Mouse (Mus musculus): ENCODE measurements around the gene Rln3. TPM values are rescaled to one million over a fixed set of nuclear protein-coding genes. Genes with fewer than 3 reads are reported as not detected.
A peak's percentile ranks its signal among the peaks of the same experiment; 100 is the strongest.

The Rln3 gene
- total and polyA plus RNA-seq, 3 experiments = not detected

- H3K27me3 ChIP-seq (ENCODE audit: insufficient read depth, low read length) = peaks cover 34% of the 10 kb centered on the region
- no peak for TF ChIP-seq GATA2 (IDR thresholded peaks at IDR 0.05; ENCODE audit: borderline replicate concordance, low read depth, low read length)
- no peak for TF ChIP-seq POLR2AphosphoS5 (IDR thresholded peaks at IDR 0.05; ENCODE audit: insufficient replicate concordance, low read depth, low read length)
- no peak for TF ChIP-seq TAL1 (conservative IDR thresholded peaks at IDR 0.05; ENCODE audit: low read depth, low read length)
- TF ChIP-seq CTCF (IDR thresholded peaks at IDR 0.05; ENCODE audit: low read depth, low read length) = no peak
- no peak for TF ChIP-seq GATA1 (IDR thresholded peaks at IDR 0.05; ENCODE audit: borderline replicate concordance, low read length)
- no peaks in the 10 kb centered on the region; the same call in 1 of the 2 replicates for H3K4me1 ChIP-seq (ENCODE audit: insufficient read depth, low read depth, low read length)
- H3K9me3 ChIP-seq (replicated peaks) = 0 out of 2 replicates have a peak, but pooled peaks cover 2% of the 10 kb centered on the region
- no peak overlapping the region for H3K4me3 ChIP-seq (ENCODE audit: low read depth, low read length)
- no peaks in the 10 kb centered on the region for H3K36me3 ChIP-seq (replicated peaks)
- DNase-seq (ENCODE audit: low spot score) = no peak
- no peak for ATAC-seq (ENCODE audit: extremely low read depth, insufficient number of reproducible peaks, low FRiP score, poor library complexity, severe bottlenecking)
Observed at GRCm38 (mm10) chr8:84046505-84046904, 1.7 kb upstream of the Rln3 start.

- no peak for DNase-seq (ENCODE audit: low spot score)
- peaks cover 41% of the 10 kb centered on the region for H3K27me3 ChIP-seq (ENCODE audit: insufficient read depth, low read length)
- H3K9me3 ChIP-seq (replicated peaks) = 0 out of 2 replicates have a peak, but pooled peaks cover 2% of the 10 kb centered on the region
- TF ChIP-seq POLR2AphosphoS5 (IDR thresholded peaks at IDR 0.05; ENCODE audit: insufficient replicate concordance, low read depth, low read length) (no peak), GATA2 (IDR thresholded peaks at IDR 0.05; ENCODE audit: borderline replicate concordance, low read depth, low read length) (no peak), CTCF (IDR thresholded peaks at IDR 0.05; ENCODE audit: low read depth, low read length) (no peak), GATA1 (IDR thresholded peaks at IDR 0.05; ENCODE audit: borderline replicate concordance, low read length) (no peak), TAL1 (conservative IDR thresholded peaks at IDR 0.05; ENCODE audit: low read depth, low read length) (no peak)
- no peaks in the 10 kb centered on the region; the same call in 1 of the 2 replicates for H3K4me1 ChIP-seq (ENCODE audit: insufficient read depth, low read depth, low read length)
- no peak overlapping the region for H3K4me3 ChIP-seq (ENCODE audit: low read depth, low read length)
- H3K36me3 ChIP-seq (replicated peaks) = no peaks in the 10 kb centered on the region
- ATAC-seq (ENCODE audit: extremely low read depth, insufficient number of reproducible peaks, low FRiP score, poor library complexity, severe bottlenecking) = no peak
Observed at GRCm38 (mm10) chr8:84044103-84044502, 697 bp downstream of the Rln3 start.

- no peak overlapping the region for H3K4me3 ChIP-seq (ENCODE audit: low read depth, low read length)
- DNase-seq (ENCODE audit: low spot score) (no peak), ATAC-seq (ENCODE audit: extremely low read depth, insufficient number of reproducible peaks, low FRiP score, poor library complexity, severe bottlenecking) (no peak)
- no peaks in the 10 kb centered on the region; the same call in 1 of the 2 replicates for H3K4me1 ChIP-seq (ENCODE audit: insufficient read depth, low read depth, low read length)
- no peaks in the 10 kb centered on the region for H3K36me3 ChIP-seq (replicated peaks)
- peaks cover 37% of the 10 kb centered on the region for H3K27me3 ChIP-seq (ENCODE audit: insufficient read depth, low read length)
- TF ChIP-seq TAL1 (conservative IDR thresholded peaks at IDR 0.05; ENCODE audit: low read depth, low read length) (no peak), GATA2 (IDR thresholded peaks at IDR 0.05; ENCODE audit: borderline replicate concordance, low read depth, low read length) (no peak), GATA1 (IDR thresholded peaks at IDR 0.05; ENCODE audit: borderline replicate concordance, low read length) (no peak), CTCF (IDR thresholded peaks at IDR 0.05; ENCODE audit: low read depth, low read length) (no peak), POLR2AphosphoS5 (IDR thresholded peaks at IDR 0.05; ENCODE audit: insufficient replicate concordance, low read depth, low read length) (no peak)
- 0 out of 2 replicates have a peak, but pooled peaks cover 2% of the 10 kb centered on the region for H3K9me3 ChIP-seq (replicated peaks)
Observed at GRCm38 (mm10) chr8:84042948-84043342, 1.9 kb downstream of the Rln3 start.

GRCm38 (mm10) chr8:84042066-84042947 lies 2.5 kb downstream of the Rln3 start, which contains the start of gene Il27ra:
Gene Il27ra, minus strand, starts transcription at chr8:84042589.
- TF ChIP-seq GATA2 (IDR thresholded peaks at IDR 0.05; ENCODE audit: borderline replicate concordance, low read depth, low read length) = no peak
- TF ChIP-seq CTCF (IDR thresholded peaks at IDR 0.05; ENCODE audit: low read depth, low read length) = no peak
- Histone ChIP-seq H3K36me3 (replicated peaks) (no peaks in the 10 kb centered on the region), H3K4me3 (ENCODE audit: low read depth, low read length) (no peak within 1 kb of the TSS), H3K4me1 (ENCODE audit: insufficient read depth, low read depth, low read length) (no peaks in the 10 kb centered on the region; the same call in 1 of the 2 replicates), H3K9me3 (replicated peaks) (0 out of 2 replicates have a peak, but pooled peaks cover 2% of the 10 kb centered on the region), H3K27me3 (ENCODE audit: insufficient read depth, low read length) (peaks cover 37% of the 10 kb centered on the region)
- ATAC-seq (ENCODE audit: extremely low read depth, insufficient number of reproducible peaks, low FRiP score, poor library complexity, severe bottlenecking) (no peak), DNase-seq (ENCODE audit: low spot score) (no peak)

- Histone ChIP-seq H3K36me3 (replicated peaks) (no peaks in the 10 kb centered on the region), H3K4me1 (ENCODE audit: insufficient read depth, low read depth, low read length) (no peaks in the 10 kb centered on the region; the same call in 1 of the 2 replicates), H3K9me3 (replicated peaks) (no peaks in the 10 kb centered on the region), H3K4me3 (ENCODE audit: low read depth, low read length) (no peak overlapping the region), H3K27me3 (ENCODE audit: insufficient read depth, low read length) (peaks cover 32% of the 10 kb centered on the region)
- TF ChIP-seq CTCF (IDR thresholded peaks at IDR 0.05; ENCODE audit: low read depth, low read length) (peak; percentile 66), GATA2 (IDR thresholded peaks at IDR 0.05; ENCODE audit: borderline replicate concordance, low read depth, low read length) (no peak)
- peak; percentile 32 for DNase-seq (ENCODE audit: low spot score)
- ATAC-seq (ENCODE audit: extremely low read depth, insufficient number of reproducible peaks, low FRiP score, poor library complexity, severe bottlenecking) = no peak
Observed at GRCm38 (mm10) chr8:84039050-84039449, 5.8 kb downstream of the Rln3 start.

GRCm38 (mm10) chr8:84038015-84038414 lies 6.8 kb downstream of the Rln3 start:
- Histone ChIP-seq H3K36me3 (replicated peaks) (no peaks in the 10 kb centered on the region), H3K9me3 (replicated peaks) (no peaks in the 10 kb centered on the region), H3K27me3 (ENCODE audit: insufficient read depth, low read length) (peaks cover 37% of the 10 kb centered on the region), H3K4me1 (ENCODE audit: insufficient read depth, low read depth, low read length) (no peaks in the 10 kb centered on the region; the same call in 1 of the 2 replicates), H3K4me3 (ENCODE audit: low read depth, low read length) (no peak overlapping the region)
- TF ChIP-seq POLR2AphosphoS5 (IDR thresholded peaks at IDR 0.05; ENCODE audit: insufficient replicate concordance, low read depth, low read length) (no peak), TAL1 (conservative IDR thresholded peaks at IDR 0.05; ENCODE audit: low read depth, low read length) (no peak), GATA2 (IDR thresholded peaks at IDR 0.05; ENCODE audit: borderline replicate concordance, low read depth, low read length) (no peak), GATA1 (IDR thresholded peaks at IDR 0.05; ENCODE audit: borderline replicate concordance, low read length) (no peak), CTCF (IDR thresholded peaks at IDR 0.05; ENCODE audit: low read depth, low read length) (no peak)
- no peak for DNase-seq (ENCODE audit: low spot score)
- ATAC-seq (ENCODE audit: extremely low read depth, insufficient number of reproducible peaks, low FRiP score, poor library complexity, severe bottlenecking) = no peak
